Mouse (Mus musculus): ENCODE results near the gene Comt.

- TF ChIP-seq HCFC1 (IDR thresholded peaks at IDR 0.05; ENCODE audit: borderline replicate concordance, insufficient read depth, low read length) (no peak), ZNF384 (IDR thresholded peaks at IDR 0.05; ENCODE audit: low read depth, low read length) (no peak), ZC3H11A (IDR thresholded peaks at IDR 0.05; ENCODE audit: borderline replicate concordance, low read depth, low read length) (no peak)
Measured at GRCm38 (mm10) chr16:18433341-18433920, 6.8 kb upstream of the Comt start.
